Mouse (Mus musculus) naive thymus-derived CD4-positive, alpha-beta T cell, adult 2 months (primary cell): ENCODE measurements around the gene Hspb6.

Source experiments
- DNase-seq: peaks from one replicate; pipeline ENCODE4 v3.0.0-alpha.2; 2011; ENCODE audit warnings: low read depth

The Hspb6 gene

DNA sequence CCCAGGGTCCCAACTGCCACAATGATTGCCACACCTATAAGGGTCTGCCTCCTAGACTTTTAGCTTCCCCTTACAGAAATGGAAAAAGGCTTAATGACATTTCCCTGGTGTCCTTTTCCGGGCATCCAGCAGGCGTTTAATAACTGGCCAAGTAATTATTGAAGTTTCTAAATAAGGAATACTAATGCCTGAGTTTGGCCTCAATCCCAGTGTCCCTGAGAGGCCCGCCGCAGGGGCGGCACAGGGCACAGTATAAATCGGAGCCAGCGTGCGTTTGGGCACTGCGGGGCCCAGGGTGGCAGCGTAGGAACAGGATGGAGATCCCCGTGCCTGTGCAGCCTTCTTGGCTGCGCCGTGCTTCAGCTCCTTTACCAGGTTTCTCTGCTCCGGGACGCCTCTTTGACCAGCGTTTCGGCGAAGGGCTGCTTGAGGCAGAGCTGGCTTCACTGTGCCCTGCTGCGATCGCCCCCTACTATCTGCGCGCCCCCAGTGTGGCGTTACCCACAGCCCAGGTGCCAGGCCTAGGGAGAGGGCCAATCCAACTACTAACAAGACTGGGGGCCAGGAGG is 1.1 kb downstream of the Hspb6 start:
- no peak for DNase-seq

DNA sequence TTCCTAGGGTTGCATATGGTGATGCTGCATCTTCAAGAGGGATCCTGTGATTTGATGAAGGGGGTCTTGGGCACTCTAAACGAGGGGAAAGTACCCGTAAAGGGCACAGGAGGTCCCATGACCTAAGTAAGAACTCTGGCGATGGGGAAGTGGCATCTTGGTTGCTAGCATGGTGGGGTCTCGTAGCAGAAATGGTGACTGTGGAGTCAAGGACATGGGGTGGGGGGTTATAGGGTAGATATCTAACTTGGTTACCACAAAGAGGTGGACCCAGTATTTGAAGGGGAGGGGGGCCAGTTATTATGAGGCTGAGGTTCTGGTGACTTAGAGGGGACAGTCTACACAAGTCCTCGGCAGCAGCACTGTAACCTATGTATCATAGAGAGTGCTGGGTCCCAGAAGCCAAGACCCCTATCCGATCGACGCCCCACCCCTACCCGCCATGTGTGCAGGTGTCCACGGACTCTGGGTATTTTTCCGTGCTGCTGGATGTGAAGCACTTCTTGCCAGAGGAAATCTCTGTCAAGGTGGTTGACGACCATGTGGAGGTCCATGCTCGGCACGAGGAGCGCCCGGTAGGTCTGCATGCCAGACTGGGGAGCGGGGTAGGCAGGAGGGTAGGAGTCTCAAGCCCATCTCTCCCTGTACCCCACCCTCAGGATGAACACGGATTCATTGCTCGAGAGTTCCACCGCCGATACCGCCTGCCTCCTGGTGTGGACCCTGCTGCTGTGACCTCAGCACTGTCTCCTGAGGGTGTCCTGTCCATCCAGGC is 2.0 kb downstream of the Hspb6 start:
- no peak for DNase-seq

GRCm38 (mm10) chr7:30556894-30557536 is 5.0 kb downstream of the Hspb6 start:
- DNase-seq, result peak; percentile 44

GRCm38 (mm10) chr7:30557901-30558514 is 6.0 kb downstream of the Hspb6 start:
- DNase-seq, result no peak

GRCm38 (mm10) chr7:30558656-30559442 is 6.9 kb downstream of the Hspb6 start:
- DNase-seq, result no peak

- DNase-seq, result peak; percentile 91
These were observed 7.5 kb downstream of the Hspb6 start, which contains the start of gene Lin37 for GRCm38 (mm10) chr7:30559443-30559954. Gene Lin37, minus strand, starts transcription at chr7:30559838.

DNA sequence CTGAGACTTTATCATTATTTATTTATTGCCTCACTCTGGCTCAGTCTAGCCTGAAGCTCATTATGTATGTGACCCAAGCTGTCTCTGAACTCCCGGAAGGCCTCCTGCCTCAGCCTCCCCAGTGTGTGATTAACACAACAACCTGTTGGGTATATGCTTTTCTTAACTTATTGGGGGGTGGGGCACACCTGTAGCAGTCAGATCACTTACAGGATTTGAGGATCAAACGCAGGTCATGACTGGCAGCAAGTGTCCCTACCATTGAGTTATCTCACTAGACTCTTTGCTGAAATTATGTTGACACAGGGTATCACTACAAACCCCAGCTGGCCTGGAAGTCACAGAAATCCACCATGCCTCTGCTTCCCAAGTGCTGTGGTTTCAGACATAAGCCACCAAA is 8.3 kb downstream of the Hspb6 start:
- peak; percentile 28 for DNase-seq

GRCm38 (mm10) chr7:30562526-30563116 is 10.6 kb downstream of the Hspb6 start:
- peak; percentile 61 for DNase-seq

DNA sequence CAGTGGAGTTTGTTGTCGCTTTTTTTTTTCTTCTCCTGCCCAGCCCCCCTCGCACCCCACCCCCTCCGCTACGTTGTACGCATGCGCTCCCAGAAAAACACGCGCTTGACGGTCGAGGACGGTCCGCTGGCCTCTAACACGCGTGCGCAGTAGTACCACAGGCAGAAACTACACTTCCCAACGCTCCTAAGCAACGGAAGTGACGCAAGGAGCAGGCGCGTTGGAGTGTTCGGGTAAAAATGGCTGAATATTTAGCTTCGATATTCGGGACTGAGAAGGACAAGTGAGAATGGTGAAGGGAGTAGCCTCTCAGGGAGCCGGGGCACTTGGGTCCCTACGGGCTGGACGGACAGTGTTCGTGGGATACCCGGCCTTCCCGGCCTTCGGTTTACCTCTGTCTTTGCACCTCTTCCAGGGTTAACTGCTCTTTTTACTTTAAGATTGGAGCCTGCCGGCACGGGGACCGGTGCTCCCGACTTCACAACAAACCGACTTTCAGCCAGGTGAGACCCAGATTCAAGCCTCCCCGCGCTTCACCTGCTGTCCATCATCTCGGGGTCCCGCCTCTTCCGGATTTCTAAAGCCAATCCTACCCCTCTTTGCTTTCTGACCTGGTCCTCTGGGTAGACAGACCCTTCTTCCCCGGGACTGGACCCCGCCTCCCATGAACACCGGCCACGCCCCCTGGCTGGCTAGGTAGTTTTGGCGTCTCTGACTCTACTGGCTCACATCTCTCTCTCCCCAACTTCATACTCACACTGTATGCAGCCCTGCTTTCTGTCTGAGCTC is 11.3 kb downstream of the Hspb6 start, which contains the start of the genes U2af1l4, Gm49396 and Psenen:
U2af1l4 (plus strand) TSS at position 185 of the 789 bp plus-strand sequence.
Gm49396 (plus strand) TSS at position 228 of the 789 bp plus-strand sequence.
Psenen (minus strand) TSS at position 511 of the 789 bp plus-strand sequence.
- peak; percentile 98 for DNase-seq

DNA sequence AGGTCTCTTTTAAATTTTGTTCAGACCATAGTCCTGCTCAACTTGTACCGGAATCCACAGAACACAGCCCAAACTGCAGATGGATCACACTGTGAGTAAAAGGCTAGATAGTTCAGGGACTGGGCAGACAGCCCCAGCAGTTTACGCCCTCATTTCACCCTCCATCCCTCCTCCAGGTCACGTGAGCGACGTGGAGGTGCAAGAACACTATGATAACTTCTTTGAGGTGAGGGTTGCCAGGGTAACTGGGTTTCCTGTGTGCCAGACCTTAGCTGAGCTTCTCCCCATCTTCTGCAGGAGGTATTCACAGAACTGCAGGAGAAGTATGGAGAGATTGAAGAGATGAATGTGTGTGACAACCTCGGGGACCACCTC is 11.9 kb downstream of the Hspb6 start:
- DNase-seq, result no peak

DNA sequence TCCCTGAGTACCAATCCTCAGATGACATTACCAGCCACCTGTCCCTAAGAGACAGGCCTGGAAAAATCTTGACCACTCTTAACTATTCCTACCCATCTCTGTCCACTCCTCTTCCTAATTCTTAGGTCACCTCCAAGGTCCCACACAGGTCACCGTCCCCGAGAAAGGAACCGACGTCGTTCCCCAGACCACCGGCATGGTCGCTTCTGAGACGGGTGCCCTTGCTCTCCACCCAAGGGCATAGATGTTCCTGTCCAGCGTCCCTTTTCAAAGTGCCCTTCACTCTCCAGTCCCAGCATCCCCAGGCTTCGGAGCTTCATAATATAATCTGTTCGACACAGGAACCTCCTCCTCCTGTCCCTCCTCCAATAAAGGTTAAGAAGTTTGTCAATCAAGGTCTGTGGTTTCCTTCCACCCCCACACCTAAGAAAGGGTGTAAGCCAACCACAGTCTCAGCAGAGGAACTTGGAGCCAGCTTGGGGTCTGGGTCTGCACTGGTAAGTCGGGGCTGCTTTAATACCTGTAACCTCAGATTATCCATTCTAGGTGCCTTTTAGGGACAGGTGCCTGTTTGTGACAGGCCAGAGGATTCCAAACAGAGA is 13.1 kb downstream of the Hspb6 start, which contains the start of gene Igflr1:
Igflr1 (plus strand) TSS at position 458 of the 602 bp plus-strand sequence.
- peak; percentile 55 for DNase-seq

DNA sequence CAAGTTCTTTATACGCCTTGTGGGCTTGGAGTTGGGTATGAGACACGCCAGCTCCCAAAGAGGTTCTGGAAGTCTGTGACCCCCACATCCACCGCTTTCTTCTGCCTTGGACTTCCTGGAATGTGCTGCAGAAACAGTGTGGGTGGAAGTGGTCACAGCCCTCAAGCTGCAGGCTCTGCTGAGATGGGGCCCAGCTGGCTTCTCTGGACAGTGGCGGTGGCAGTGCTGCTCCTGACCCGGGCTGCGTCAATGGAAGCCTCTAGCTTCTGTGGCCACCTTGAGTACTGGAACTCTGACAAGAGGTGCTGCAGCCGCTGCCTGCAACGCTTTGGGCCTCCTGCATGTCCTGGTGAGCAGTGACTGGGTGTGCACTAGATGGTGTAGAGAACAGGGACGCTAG is 14.1 kb downstream of the Hspb6 start:
- DNase-seq, result no peak

- DNase-seq, result no peak
These were observed 15.6 kb downstream of the Hspb6 start for GRCm38 (mm10) chr7:30567555-30567954.

- DNase-seq, result no peak
These were observed 20.4 kb downstream of the Hspb6 start for GRCm38 (mm10) chr7:30572389-30572788.

DNA sequence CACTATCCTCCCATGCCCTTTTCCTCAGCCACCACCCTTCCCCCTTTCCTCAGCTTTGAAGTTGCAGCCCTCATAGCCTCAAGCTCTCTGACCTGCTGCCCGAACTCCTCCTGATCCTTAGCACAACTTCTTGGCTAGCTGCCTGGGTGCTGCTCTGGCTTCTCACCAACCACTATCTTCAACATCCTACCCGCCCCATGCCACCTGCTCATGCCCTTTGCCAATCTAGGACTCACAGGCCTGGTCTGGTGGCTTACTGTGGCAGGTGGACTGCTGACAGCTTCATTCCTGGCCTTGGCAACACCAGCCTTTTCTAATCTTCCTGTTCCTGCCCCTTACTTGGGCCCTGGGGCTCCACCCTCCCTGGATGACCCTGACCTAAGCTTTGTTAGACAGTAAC is 21.0 kb downstream of the Hspb6 start:
- no peak for DNase-seq

- DNase-seq, result no peak
These were observed 28.0 kb downstream of the Hspb6 start for GRCm38 (mm10) chr7:30579950-30580349.

GRCm38 (mm10) chr7:30581547-30581946 is 29.6 kb downstream of the Hspb6 start:
- DNase-seq, result no peak

DNA sequence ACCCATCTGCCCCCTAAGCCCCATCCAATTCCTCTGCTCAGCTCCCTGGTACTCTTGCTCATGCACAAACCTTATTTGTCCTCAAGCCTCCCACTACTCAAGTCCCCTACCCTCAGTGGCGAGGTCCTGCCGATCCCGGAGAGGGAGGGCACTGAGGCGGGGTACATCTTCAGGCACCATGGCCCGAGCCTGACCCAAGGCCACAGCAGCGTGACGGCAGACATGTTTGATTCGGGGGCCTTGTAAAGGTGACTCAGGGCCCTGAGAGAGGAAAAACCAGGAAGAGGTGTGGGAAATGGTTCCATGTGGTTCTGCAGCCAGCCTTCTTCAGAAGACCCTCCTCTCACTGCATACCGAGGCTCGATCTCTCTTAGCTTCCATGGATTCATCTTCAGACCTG is 32.4 kb downstream of the Hspb6 start:
- no peak for DNase-seq

GRCm38 (mm10) chr7:30585170-30585569 is 33.2 kb downstream of the Hspb6 start:
- no peak for DNase-seq
